Mouse (Mus musculus): ENCODE measurements around the gene Nefh.

DNA sequence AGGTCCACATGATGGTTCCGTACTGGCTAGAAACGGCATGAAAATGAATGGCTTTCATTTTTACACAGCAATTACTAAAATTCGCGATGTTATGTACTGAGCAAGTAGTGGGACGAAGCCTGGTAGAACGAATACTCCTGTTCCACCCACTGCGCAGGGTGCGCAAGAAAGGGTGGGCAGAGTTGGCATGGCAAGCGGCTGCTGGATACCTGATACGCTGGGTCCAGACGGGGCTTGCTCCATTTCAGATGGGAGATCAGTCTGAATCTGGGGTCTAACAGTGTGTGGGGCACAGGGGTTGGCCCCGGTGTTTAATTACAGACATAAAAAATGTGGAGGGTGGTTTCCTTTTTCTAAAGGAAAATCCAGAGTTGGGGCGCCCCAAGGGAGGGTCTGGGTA, 1.3 kb downstream of the Nefh start:
- no peak for TF ChIP-seq POLR2A (IDR thresholded peaks at IDR 0.05; ENCODE audit: low read depth, low read length)
- TF ChIP-seq CTCF (IDR thresholded peaks at IDR 0.05; ENCODE audit: extremely low read depth, insufficient read length, insufficient replicate concordance, low read depth, low read length), result no peak; the same call in 1 of the 2 replicates
